ENCODE assay signal across 13 mouse cellular contexts in the genomic region with DNA sequence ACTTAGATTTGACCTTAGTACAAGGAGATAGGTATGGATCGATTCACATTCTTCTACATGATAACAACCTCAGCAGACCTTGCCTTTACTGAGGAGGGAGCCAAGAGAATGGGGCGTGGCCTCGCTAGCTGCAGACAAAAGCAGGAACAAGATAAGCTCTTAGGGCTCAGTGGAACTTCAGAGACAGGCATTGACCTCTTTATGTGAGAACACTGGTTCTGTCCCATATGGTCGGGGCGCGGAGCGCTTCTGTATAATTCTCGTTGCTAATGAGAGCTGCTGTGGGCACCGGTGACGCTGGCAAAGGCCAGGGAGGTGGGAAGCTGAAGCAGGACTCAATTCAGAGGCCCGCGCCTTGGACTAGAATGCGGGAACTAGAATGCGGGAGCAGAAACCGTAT. TPM values are rescaled to one million over a fixed set of nuclear protein-coding genes. Genes with fewer than 3 reads are reported as not detected.
DNase-seq lines count a peak whose midpoint lies in the region; ATAC-seq and TF ChIP-seq lines count a peak whose summit lies in the region.
"Had no signal": no experiment of that assay in that cellular context is flagged by ENCODE, and none has a peak within 500 bp of the region (broad histone marks: within the 10 kb centered on the region; RNA-seq: fewer than 3 reads in every experiment).

No protein-coding gene starts in this region.

- no peak overlapping the region for H3K4me2 ChIP-seq in midbrain, embryonic 13.5 days (replicated peaks)
- H3K4me2 ChIP-seq in intestine, postnatal 0 days (replicated peaks; ENCODE audit: low read depth): peak overlapping the region; percentile 54
- H3K4me2 ChIP-seq in stomach, embryonic 15.5 days: peak overlapping the region; percentile 30; the same call in 1 of the 2 replicates
- H3K4me2 ChIP-seq: kidney, embryonic 15.5 days had no signal

- H3K27me3 ChIP-seq in erythroblast, embryonic 14.5 days (ENCODE audit: control insufficient read depth): no peaks in the 10 kb centered on the region
- H3K27me3 ChIP-seq in midbrain, embryonic 10.5 days (ENCODE audit: low read depth, poor library complexity, severe bottlenecking): peaks cover 36% of the 10 kb centered on the region
- H3K27me3 ChIP-seq in midbrain, embryonic 13.5 days: peaks cover 10% of the 10 kb centered on the region
- no peaks in the 10 kb centered on the region for H3K27me3 ChIP-seq in intestine, postnatal 0 days (replicated peaks; ENCODE audit: control insufficient read depth, insufficient read depth, low read length)
- H3K27me3 ChIP-seq in stomach, embryonic 15.5 days (replicated peaks): no peaks in the 10 kb centered on the region

- no peaks in the 10 kb centered on the region for H3K36me3 ChIP-seq in erythroblast, embryonic 14.5 days (ENCODE audit: control insufficient read depth)
- no peaks in the 10 kb centered on the region for H3K36me3 ChIP-seq in midbrain, embryonic 10.5 days
- no peaks in the 10 kb centered on the region for H3K36me3 ChIP-seq in midbrain, embryonic 13.5 days
- no peaks in the 10 kb centered on the region for H3K36me3 ChIP-seq in intestine, postnatal 0 days (ENCODE audit: control insufficient read depth, insufficient read depth)
- H3K36me3 ChIP-seq in stomach, embryonic 15.5 days: no peaks in the 10 kb centered on the region
- H3K36me3 ChIP-seq: G1E; kidney, embryonic 15.5 days had no signal

- no peak overlapping the region for H3K9ac ChIP-seq in midbrain, embryonic 13.5 days (replicated peaks)
- H3K9ac ChIP-seq in intestine, postnatal 0 days (ENCODE audit: low read depth, low read length): no peak overlapping the region
- no peak overlapping the region for H3K9ac ChIP-seq in stomach, embryonic 15.5 days
- H3K9ac ChIP-seq: kidney, embryonic 15.5 days had no signal

- ATAC-seq in erythroblast, adult 5-6 weeks (replicated peaks; ENCODE audit: low FRiP score, poor library complexity, severe bottlenecking): no peak
- ATAC-seq in midbrain, embryonic 13.5 days: no peak
- peak; percentile 83 for ATAC-seq in intestine, postnatal 0 days
- ATAC-seq in stomach, embryonic 15.5 days (ENCODE audit: insufficient read depth, low FRiP score, low read depth): no peak

- peaks cover 20% of the 10 kb centered on the region for H3K4me1 ChIP-seq in erythroblast, embryonic 14.5 days (ENCODE audit: control insufficient read depth)
- H3K4me1 ChIP-seq in midbrain, embryonic 10.5 days: peaks cover 22% of the 10 kb centered on the region
- H3K4me1 ChIP-seq in midbrain, embryonic 13.5 days (replicated peaks): no peaks in the 10 kb centered on the region
- no peaks in the 10 kb centered on the region; the same call in 1 of the 2 replicates for H3K4me1 ChIP-seq in intestine, postnatal 0 days (replicated peaks; ENCODE audit: control insufficient read depth, insufficient read depth, low read length)
- H3K4me1 ChIP-seq in stomach, embryonic 15.5 days: peaks cover 7% of the 10 kb centered on the region; the same call in 1 of the 2 replicates

- no peak overlapping the region for H3K27ac ChIP-seq in midbrain, embryonic 10.5 days (replicated peaks)
- H3K27ac ChIP-seq in midbrain, embryonic 13.5 days: no peak overlapping the region
- H3K27ac ChIP-seq in intestine, postnatal 0 days (ENCODE audit: low read depth, low read length): peak overlapping the region; percentile 86
- 0 out of 2 replicates have a peak overlapping the region, but pooled peaks have one; percentile 28 for H3K27ac ChIP-seq in stomach, embryonic 15.5 days
- H3K27ac ChIP-seq: kidney, embryonic 15.5 days had no signal

- no peak for DNase-seq in midbrain, embryonic 10.5 days (ENCODE audit: low spot score)
- no peak for DNase-seq in adrenal gland, postnatal 14 days
- DNase-seq in gastrocnemius, postnatal 36 days: no peak
- DNase-seq: layer of hippocampus, adult 9-11 months; left cerebral cortex, postnatal 4 days; lung, postnatal 10 days had no signal

- WGBS in midbrain, embryonic 10.5 days: 41% methylated on average over 15 of the region's 15 CpGs
- 31% methylated on average over 15 of the region's 15 CpGs for WGBS in midbrain, embryonic 13.5 days
- WGBS in intestine, postnatal 0 days: 25% methylated on average over 15 of the region's 15 CpGs
- 37% methylated on average over 15 of the region's 15 CpGs for WGBS in stomach, embryonic 15.5 days

- H3K9me3 ChIP-seq in erythroblast, embryonic 14.5 days (ENCODE audit: control insufficient read depth, low read length): no peaks in the 10 kb centered on the region
- no peaks in the 10 kb centered on the region for H3K9me3 ChIP-seq in midbrain, embryonic 10.5 days (replicated peaks)
- no peaks in the 10 kb centered on the region for H3K9me3 ChIP-seq in midbrain, embryonic 13.5 days
- H3K9me3 ChIP-seq in intestine, postnatal 0 days (ENCODE audit: control insufficient read depth): no peaks in the 10 kb centered on the region
- H3K9me3 ChIP-seq in stomach, embryonic 15.5 days: no peaks in the 10 kb centered on the region
- H3K9me3 ChIP-seq: G1E; kidney, embryonic 15.5 days had no signal

- peak overlapping the region; percentile 31 for H3K4me3 ChIP-seq in erythroblast, embryonic 14.5 days (replicated peaks)
- peak overlapping the region; percentile 9; the same call in 1 of the 2 replicates for H3K4me3 ChIP-seq in midbrain, embryonic 10.5 days
- H3K4me3 ChIP-seq in midbrain, embryonic 13.5 days (replicated peaks): no peak overlapping the region
- 0 out of 2 replicates have a peak overlapping the region, but pooled peaks have one; percentile 11 for H3K4me3 ChIP-seq in intestine, postnatal 0 days (ENCODE audit: low read depth, low read length)
- no peak overlapping the region for H3K4me3 ChIP-seq in stomach, embryonic 15.5 days (replicated peaks)
- H3K4me3 ChIP-seq: kidney, embryonic 15.5 days had no signal

- TF ChIP-seq CTCF in intestine, postnatal 0 days (IDR thresholded peaks at IDR 0.05; ENCODE audit: low read depth): no peak

- intact Hi-C loops in gastrocnemius, postnatal 36 days (cut with DNase I): no loop called here

RNA-seq across cellular contexts. Expression of a gene that starts 44.0 kb away (rescaled TPM):
- not detected in 2 replicates for polyA plus RNA-seq in erythroblast, embryonic 14.5 days (2012)
- not detected in 2 replicates for total RNA-seq in erythroblast, adult 5-6 weeks (2015; ENCODE audit: low replicate concordance)
- not detected in 2 replicates for total RNA-seq in erythroblast, adult 5-6 weeks (2017; ENCODE audit: low replicate concordance)
- polyA plus RNA-seq in midbrain, embryonic 10.5 days (2016; fragmentation: Nextera tagmentation; extraction: Ambion mirVana): 17.4 and 29.0 TPM in 2 replicates
- polyA plus RNA-seq in midbrain, embryonic 13.5 days (2015; fragmentation: Nextera tagmentation; extraction: Ambion mirVana): 57.5 and 65.5 TPM in 2 replicates
- 0.50 and 0.77 TPM in 2 replicates for polyA plus RNA-seq in intestine, postnatal 0 days (2015; fragmentation: Nextera tagmentation; extraction: Ambion mirVana)
- polyA plus RNA-seq in stomach, embryonic 15.5 days (2015; fragmentation: Nextera tagmentation; extraction: Ambion mirVana): 0.50 and 0.66 TPM in 2 replicates
- 5.8 and 10.8 TPM in 2 replicates for total RNA-seq in adrenal gland, postnatal 14 days (2021)
- 10 to 100 TPM; 15.5 to 31.3 TPM for total RNA-seq in gastrocnemius, postnatal 36 days (2021)
- total RNA-seq: G1E had no signal
- polyA plus RNA-seq: G1E had no signal

Comparison
In these comparisons a context has a peak if more than half of its experiments do, and no peak if none do; other contexts are left out.
1. H3K4me3 ChIP-seq: peak in erythroblast, embryonic 14.5 days (single experiment), midbrain, embryonic 10.5 days (single experiment) and intestine, postnatal 0 days (single experiment); none in midbrain, embryonic 13.5 days (single experiment) and stomach, embryonic 15.5 days (single experiment).
2. H3K27ac ChIP-seq: peak in intestine, postnatal 0 days (single experiment) and stomach, embryonic 15.5 days (single experiment); none in midbrain, embryonic 10.5 days (single experiment) and midbrain, embryonic 13.5 days (single experiment).
3. RNA of a gene that starts 44.0 kb away (polyA plus RNA-seq): 57.5 to 65.5 TPM in midbrain, embryonic 13.5 days and 17.4 to 29.0 TPM in midbrain, embryonic 10.5 days; 0.50 to 0.77 TPM in intestine, postnatal 0 days, 0.50 to 0.66 TPM in stomach, embryonic 15.5 days and not detected in erythroblast, embryonic 14.5 days; every median in the first group is over 10 times any median in the second.